Mouse (Mus musculus) cerebellum, postnatal 36 days (tissue): Measurements from ENCODE around the gene Prkar1a.
"Not testable (repeated sequence)": the region's sequence is repeated elsewhere in the genome, so short reads cannot be mapped to it uniquely, and the experiment has no call there.

Experiments
- DNase-seq, 2 experiments: peaks; one replicate each; pipeline ENCODE4 v3.0.0; 2021 to 2022; ENCODE audit warnings: mixed read lengths in 2 of 2

The Prkar1a gene

DNA sequence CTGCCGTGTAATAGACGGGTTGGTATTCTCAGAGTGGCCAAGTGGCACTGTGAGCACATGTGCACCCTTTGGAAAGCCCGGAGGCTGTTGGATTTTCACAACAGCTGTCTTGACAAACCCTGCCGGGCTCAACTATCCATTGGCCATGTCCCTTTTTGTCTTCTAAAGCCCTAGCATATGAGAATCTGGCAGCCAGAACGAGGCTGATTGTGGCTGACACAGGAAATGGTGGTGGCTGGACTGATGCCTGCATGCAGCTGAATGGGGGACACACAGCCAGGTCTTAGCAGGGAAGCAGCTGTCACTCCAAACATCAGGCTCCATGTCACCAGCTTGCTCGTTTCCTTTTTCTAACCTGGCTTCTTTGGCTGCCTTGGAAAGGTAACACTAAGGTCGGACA is 695 bp upstream of the Prkar1a start:
- DNase-seq = peak; percentile 32 to 38

DNA sequence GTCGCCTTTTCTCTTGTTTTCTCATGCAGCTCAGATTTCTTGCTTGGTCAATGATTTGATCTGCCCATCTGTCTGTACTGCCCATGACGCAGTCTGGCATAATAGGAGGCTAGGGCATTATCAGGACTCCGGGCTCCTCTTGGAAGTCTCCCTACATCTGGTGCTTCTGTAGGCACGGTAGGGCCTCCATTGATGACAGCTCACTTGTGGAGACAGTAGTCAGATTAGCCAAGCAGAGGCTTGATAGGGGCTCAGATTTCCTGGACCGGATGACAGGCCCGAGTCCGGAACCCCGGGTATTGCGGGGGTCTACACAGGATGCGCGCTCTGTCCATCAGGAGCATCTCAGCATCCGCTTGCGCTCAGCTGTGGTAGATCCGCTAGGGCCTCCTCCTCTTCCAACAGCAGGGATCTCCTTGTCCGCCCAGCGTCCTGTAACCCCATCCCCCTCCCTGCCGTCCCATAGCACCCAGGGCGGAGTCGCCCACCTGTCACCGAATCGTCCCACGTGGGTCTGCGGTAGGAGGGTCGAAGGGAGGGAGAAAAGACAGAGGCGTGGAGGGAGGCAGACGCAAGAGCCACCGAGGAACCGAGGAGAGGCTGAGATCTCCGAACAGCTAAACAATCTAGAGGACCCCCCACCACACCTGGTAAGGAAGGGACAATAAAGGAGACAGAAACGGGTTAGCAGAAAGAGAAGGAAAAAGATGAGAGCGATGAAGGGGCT is 933 bp downstream of the Prkar1a start:
- peak; percentile 86 to 92 for DNase-seq

DNA sequence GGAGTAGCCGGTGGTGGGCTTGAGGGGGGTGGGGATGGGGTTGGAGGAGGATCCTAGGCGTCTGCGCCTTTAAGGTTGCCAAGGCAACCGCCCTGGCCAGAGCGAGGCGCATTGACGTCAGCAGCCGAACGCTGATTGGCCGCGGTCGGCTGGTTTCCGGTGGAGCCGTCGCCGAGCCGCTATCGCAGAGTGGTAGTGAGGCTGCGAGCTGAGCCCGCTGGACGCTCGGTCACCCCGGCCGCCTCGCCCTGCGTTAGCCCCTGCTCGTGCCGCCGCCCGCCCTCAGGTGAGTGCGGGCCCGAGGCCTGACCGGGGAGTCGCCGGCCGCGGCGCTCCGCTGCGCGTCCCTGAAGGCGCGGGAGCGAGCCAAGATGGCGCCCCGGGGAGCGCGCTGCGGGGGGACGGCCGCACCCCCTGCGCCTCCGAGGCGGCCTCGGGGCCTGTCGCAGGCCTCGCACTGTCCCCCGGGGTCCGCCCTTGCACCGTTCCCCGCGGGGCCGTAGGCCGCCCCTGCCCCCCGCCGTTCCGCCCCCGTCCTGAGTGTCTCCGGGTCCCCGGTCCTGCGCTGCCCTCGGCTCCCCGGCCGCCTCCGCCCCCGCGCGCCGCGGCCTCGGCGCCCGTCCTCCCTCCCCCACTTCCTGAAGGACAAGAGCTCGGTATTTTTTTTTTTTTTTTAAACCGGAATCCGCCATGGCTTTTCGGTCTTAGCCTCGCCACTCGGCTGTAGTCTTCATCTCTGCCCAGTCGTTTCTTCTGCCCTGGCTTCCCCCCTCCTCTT is 1.8 kb downstream of the Prkar1a start:
- DNase-seq = peak; percentile 93

DNA sequence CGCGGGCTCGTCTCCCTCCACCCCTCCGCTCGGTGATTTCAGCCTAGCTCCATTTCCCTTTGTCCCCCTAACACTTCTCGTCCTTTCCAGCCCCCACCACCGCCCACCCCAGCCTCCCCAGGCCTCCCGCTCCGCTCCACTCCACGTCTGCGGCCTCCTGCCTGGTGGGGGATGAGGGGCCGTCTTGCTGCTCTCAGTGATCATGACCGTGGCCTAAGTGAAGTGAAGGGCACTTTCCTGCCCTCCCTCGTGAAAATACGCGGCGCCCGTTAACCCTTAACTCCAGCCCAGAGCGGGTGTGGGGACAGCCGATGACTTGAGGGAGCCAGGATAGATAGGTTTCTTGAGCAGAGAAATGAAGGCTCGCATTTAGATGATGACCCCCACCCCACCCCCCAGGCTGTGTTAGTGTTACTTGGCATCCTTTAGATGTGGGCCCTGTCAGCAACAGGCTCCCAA is 2.4 kb downstream of the Prkar1a start:
- DNase-seq = peak; percentile 11 to 18

DNA sequence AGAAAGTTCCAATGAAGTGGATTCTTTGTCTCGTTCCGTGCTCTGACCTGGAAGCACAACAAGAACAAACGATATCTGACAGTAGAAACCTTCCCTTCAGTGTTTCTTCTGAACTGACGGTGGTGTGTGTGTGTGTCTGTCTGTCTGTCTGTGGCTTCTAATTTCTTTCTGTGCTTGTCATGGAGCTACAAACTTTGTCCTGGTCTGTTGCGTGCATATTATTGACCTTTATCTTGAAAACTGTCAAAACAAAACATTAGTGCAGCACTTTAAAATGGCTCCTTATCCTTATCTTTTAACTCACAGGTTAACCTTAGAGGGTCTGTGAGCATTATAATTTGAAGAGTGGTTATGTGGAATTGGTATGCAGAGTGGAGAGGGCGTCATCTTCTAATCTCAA is 3.3 kb downstream of the Prkar1a start:
- no peak for DNase-seq

DNA sequence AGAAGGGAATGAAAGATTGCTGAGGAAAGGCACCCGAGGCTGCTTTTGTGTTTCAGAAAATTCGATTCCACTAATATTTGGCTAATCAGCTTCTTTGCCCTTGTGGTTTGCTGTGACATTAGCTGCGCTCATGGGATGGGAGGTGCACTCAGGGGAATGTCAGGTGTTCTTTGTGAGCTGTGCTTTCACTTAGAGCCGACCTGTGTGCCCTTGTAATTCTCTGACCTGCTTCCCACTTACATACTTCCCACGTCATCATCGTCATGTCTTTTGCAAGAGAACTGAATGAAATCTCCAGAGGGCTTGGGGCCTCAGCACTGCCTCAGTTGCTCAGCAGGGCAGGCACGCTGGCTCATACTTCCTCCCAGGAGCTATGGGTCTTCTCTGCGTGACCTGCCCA is 4.0 kb downstream of the Prkar1a start:
- no peak for DNase-seq

DNA sequence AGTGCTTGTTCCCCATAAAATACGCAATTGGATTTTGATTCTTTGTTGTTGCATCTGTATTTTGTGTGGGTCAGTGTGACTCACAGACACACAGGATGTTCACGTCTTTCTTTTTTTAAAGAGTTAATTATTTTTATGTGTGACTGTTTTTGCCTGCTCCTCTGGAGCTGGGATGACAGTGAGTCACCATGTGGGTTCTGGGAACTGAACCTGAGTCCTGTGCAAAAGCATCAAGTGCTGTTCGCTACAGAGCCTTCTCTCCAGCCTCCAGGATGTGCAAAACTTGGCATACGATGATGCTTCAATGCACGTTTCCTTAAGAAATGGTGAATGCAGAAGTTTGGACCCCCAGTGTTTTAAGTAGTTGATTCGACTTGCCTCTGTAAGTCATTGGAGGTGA is 5.4 kb downstream of the Prkar1a start:
- DNase-seq = no peak

DNA sequence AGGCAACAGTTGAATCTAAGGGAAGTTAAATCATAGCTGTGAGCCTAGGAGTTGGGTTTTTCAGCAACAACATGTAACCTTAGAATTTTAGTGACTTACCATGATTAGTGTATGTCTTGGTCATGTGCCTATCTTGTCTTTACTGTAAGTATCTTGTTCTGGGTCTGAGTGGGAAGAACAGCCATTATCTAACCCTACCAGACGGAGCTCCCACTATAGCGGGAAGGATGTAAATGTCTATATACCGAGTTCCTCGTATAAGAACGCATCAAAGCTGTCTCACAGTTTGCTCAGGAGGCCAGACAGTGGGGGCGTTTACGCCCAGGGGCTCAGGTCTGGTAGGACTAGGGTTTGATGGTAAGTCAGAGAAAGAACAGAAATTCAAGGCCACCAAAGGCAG is 7.0 kb downstream of the Prkar1a start:
- no peak for DNase-seq

DNA sequence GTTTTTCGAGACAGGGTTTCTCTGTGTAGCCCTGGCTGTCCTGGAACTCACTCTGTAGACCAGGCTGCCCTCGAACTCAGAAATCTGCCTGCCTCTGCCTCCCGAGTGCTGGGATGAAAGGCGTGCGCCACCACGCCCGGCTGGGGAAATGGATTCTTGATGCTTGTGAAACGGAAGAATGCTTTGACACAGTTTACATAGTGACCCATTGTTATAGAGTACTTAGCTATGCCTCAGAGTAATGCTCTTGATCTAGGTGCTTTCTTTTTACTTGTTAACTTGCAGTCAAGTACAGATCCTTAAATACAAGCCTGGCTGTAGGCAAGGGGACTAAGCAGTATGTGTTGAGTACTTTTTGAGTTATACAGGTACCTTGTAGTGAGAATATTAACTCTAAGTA is 11.3 kb downstream of the Prkar1a start:
- not testable (repeated sequence) for DNase-seq

DNA sequence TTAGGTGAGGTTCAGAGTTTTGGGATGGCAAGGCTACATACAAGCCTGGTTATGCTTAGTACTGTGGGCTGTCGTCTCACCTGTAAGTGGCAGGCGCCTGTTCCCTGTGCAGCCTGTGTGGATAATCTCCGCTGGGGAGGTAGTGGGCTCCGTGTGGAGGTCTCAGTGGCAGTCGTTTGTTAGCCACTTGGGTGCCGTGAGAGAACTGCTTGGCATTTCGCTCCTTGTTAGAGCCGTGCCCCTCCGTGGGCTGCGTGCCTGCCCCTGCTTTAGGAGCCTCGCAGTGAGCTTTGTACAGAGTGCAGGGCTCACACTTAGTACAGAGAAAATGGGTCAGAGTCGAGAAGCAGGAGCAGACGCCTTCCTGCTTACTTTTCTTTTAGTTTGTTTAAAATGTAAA is 15.1 kb downstream of the Prkar1a start:
- DNase-seq = no peak

DNA sequence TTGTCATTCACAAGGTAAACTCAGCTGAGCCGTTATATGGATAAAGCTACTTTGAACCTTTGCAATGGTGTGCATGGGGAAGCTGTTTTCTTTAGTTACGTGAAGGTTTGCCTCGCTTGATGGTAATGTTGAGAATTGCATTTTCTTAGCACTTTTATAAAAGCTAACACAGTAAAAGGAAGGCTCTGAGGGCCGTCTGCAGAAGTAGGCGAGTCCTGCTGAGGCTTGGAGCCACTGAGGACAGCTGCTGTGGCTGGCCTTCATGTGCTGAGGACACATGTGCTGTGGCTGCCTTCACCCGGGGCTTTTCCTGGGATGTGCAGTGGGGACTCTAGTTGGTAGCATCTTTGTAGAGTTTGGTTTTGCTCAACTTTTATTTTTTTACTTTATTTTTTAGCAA is 16.2 kb downstream of the Prkar1a start:
- DNase-seq = no peak

DNA sequence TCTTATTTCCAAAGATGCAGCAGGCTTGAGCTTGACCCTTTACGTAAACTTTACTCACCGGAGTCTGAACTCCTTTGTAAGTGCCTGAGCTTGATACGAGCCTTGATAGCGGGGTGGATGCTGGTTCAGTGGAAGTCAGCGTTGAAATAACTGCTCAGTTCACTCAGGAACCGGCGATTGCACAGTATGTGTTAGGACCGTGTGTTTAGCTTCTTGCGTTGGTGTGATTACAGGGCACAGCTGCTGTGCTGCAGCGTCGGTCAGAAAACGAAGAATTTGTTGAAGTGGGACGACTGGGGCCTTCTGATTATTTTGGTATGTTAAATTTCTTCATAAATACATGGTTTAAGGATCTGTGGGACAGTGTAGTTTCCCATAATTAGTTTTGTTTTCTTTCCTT is 17.2 kb downstream of the Prkar1a start:
- no peak for DNase-seq

DNA sequence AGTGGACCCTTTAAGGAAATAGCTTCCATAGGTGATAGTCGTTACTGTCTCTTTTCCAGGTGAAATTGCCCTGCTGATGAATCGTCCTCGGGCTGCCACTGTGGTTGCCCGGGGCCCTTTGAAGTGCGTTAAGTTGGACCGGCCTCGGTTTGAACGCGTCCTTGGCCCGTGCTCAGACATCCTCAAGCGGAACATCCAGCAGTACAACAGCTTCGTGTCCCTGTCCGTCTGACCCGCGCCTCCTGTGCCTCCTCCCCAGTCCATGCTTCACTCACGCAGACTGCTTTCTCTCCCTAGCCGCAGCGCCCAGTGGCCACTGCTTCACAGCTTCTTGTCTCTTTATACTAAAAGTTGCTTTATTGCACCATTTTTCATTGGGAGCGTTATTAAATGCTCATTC is 18.2 kb downstream of the Prkar1a start:
- no peak for DNase-seq

DNA sequence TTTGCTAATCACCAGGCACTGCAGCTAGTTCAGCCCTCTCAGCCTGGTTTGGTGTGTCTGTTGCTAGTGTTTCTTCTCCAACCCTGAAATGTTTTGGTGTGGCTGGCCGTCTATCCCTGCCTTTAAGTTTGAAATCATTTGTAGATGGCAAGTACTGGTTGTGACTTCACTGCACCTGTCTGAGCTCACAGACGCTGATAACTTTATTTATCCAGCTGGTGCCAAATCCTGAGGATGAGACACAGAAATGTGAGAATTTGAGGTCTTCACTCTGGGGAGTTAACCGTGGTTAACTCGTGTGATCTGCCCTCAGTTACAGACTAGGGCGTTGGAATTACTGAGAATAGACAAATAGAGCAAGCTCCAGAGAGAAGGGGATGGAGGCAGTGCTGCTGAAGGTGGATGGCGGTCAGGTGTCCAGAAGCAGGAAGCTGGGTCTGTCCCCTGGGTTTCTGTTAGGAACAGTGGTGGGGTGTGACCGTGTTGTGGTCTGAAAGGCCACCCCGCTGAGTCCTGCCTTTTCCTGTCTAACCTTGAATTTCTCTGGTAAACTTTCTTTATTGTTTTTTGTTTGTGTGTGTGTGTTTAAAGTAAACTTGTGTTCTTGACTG is 19.0 kb downstream of the Prkar1a start:
- DNase-seq = no peak

DNA sequence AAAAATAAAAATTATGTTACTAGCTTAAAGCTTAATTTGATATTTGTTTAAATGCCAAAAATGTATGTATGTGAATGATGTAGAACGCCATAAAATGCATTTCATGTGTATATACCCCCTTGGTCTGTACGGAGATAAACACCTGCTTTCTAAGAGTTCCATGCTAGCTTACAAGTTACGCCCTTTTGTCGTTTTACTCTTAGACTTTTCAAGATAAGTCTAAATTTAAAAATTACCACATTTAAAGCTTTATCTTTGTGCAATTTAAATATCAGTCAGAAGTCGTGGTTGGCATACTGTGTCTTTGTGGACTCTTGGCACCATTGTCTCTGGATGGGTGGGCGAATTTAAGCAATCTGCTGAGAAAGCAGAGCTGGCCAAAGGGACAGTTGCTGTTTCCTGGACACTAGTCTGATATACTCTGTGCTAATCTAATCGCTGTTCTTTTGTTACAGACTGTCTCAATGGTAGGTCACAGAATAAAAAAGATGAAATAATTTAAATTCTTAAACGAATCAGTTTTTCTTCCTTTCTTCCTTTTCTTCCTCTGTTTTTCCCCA is 20.0 kb downstream of the Prkar1a start:
- DNase-seq = no peak

DNA sequence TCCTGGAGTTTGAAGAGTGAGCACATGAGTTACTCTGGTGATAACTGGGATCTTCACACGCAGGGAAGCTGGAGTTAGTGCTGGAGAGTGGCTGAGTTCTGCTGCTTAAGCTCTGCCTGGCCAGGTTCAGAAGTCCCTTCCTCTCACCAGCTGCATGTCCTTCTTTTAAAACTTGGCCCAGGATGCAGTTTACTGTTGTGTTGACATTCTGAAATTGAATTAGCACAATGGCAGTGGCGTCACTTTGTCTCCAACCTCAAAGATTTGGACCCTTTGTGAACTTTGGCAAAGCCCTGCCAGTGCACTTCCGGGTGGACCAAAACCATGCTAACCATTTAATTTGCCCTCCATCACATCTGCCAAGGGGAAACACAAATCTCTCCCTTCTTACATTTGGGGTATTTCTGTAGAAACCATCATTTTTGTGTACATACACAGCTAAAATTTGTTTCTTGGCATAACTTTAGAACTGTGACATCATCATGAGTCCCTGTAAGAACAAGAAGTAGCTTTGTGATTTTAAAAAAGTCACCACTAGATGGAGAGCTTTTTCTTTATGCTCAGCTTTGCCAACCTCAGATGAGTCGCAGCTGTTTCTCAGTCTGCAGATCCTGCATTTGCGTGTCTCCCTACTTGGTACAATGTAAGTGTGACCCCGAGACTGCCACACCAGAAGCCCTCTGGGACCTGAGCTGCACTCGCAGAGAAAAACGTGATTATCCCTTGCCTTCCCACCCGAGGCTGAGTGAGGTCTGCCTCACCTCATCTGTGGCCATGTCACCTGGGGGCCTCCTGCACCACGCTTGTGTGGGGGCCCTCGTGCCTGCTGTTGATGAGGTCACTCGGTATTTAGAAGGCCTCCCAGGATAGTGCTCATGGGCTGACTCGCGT is 21.1 kb downstream of the Prkar1a start:
- DNase-seq = no peak

DNA sequence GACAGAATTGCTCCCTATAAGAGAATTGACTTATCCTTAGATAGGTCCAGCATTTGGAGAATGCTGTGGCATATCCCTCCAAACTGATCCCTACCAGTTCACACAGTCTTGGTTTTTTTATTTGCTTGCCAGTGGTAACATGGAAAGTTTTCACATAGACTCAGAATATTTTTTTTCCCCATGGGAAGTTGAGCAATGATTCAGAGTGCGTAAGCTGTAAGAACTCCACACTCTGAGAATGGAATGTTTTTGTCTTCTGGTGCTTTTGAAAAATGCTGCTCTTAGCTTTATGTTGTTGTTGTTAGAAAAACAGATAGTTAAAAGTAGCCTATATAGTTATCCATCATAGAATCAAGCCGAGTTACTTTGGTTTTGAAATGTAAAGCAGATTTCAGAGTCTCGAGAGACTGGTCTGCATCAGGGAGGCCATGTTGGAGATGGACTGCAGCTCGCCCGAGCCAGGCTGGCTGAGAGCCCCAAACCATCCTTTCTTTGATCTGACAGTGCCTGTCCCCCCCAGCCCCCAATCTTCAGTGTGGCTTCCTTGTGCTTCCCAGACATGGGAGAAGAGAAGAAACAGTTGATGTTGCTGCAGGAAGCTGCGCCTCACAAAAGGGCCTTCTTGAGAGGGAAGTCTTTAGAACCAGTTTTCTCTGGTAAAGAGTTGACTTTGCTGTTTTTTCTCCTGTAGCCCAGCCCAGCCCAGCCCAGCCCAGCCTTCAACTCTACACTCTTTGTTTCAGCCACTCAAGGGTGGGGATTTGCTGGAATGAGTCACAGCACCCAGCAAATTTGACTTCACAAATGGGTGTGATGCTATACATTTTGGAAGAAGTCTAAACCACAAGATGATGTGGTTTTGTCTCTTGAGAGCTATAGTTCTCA is 22.2 kb downstream of the Prkar1a start:
- no peak for DNase-seq

DNA sequence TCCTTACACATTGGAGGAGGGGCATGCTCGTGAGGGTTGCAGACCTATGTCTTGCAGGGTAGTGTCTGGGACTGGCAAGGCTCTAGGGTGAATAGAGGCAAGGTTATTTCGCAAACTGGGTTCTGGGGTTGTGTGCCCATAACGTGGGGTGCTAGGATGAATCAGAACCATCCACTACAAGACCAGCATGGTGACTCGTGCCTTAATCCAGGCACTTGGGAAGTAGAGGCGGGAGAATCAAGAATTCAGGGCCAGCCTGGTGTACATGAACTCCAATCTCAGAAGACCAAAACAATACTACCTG is 22.8 kb downstream of the Prkar1a start:
- DNase-seq = no peak

DNA sequence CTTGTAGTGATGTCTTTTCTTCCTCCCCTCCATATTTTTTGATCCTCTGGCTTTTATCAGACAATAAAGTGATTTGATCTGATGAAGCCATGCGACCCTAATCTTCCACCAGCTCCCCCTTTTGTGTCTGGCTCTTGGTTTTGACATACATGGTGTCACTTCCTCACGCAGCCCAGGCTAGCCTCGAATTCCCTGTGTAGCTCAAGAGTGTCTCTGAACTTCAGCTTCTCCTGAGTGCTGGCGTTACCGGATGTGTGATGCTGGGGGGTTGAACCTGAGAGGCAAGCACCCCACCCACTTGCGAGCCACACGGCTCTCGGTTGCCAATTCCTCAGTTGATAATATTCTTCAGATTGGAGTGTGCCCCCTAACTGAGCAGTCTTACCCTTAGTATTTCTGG is 23.2 kb downstream of the Prkar1a start:
- no peak for DNase-seq

DNA sequence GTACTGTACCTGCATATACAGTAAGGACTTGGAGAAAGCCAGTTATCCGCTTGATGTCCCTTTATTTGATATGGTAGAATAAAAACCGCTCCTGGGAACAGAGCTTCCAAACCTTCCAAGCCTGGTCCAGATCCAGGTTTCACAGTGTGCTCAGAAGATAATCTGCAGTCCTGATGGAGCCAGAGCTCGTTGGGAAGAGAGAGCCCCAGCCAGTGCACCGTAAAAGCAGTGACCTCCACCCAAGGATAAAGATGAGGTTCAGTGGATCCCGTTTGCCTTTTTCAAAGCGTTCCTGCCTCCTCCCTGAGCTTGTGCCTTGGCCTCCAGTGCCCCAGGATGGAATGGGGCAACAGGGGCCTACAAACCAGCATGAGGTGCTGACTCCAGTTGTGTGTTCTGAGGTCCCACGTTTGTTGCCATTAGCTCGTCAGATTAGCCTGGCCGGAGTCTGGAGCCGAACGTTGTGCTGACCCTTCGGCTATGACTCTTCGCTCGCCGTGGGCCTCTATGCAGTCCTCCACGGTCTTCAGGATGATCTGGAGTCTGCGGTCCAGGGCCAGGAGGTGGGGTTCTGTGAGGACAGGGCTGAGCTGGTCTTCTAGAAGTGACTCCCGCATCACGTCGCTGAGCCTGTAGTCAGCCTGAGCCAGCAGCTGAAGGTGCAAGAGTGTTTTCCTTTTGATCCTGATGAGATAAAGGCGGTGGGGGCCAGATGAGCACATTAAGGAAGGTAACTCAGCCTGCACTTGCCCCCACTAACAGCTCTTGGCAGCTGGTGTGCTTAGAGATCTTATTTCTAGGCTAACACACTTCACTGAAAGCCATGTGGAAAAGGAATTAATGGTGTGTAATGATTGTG is 23.9 kb downstream of the Prkar1a start:
- DNase-seq = no peak

DNA sequence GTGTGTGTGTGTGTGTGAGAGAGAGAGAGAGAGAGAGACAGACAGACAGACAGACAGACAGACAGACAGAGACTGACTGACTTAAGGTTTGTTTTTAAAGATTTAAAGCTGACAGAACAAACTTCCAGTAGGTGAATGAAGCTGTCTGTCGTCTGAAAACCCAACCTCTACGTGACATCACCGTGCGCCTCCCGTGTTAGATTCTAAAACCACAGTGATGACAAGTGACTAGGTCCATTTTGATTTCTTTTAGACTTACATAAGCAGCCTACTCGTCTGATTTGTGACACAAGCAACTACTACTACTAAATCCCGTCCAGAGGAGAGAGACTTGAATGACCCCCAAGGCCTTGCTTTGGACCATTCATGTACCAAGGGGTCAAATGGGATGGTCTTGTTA is 24.5 kb downstream of the Prkar1a start:
- DNase-seq = no peak
